Mouse (Mus musculus): ENCODE data around the gene Fam171b.

DNA sequence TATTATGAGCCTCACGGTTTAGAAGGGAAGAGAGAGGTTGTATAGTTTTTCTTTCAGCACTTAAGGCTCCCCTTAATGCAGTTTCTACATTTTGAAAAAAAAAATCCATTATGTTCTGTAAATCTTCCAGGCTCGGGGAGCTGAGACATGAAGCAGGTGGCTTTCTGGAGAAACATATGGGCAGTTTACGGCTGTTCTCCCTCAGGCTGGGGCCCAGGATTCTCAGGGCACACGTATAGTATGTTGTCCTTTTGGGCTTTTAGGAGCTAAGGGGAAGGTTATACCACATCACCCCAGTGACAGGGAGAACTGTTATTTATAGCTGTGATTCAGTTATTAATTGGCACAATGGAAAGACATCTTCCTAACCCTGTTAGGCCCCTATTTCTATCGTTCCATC, 12.7 kb downstream of the Fam171b start:
- TF ChIP-seq CTCF (IDR thresholded peaks at IDR 0.05; ENCODE audit: low read depth, low read length) (no peak), POLR2A (IDR thresholded peaks at IDR 0.05; ENCODE audit: insufficient read depth, low read length) (no peak)

All from ES-Bruce4 (cell line).